ENCODE assay signal across 8 mouse cellular contexts in genomic region chr12:33966490-33967415, GRCm38 (mm10). TPM values are rescaled to one million over a fixed set of nuclear protein-coding genes. Genes with fewer than 3 reads are reported as not detected.
DNase-seq lines count a peak whose midpoint lies in the region; ATAC-seq and TF ChIP-seq lines count a peak whose summit lies in the region.
"Had no signal": no experiment of that assay in that cellular context is flagged by ENCODE, and none has a peak within 500 bp of the region (broad histone marks: within the 10 kb centered on the region; RNA-seq: fewer than 3 reads in every experiment).

No protein-coding gene starts in this region.

- no peak overlapping the region for H3K27ac ChIP-seq in lung, embryonic 15.5 days
- H3K27ac ChIP-seq in forebrain, embryonic 10.5 days, result peak overlapping the region; percentile 70
- no peak overlapping the region for H3K27ac ChIP-seq in hindbrain, postnatal 0 days
- H3K27ac ChIP-seq: liver, embryonic 14.5 days had no signal

- H3K4me3 ChIP-seq in lung, embryonic 15.5 days, result no peak overlapping the region
- H3K4me3 ChIP-seq in forebrain, embryonic 10.5 days, result peak overlapping the region; percentile 42
- H3K4me3 ChIP-seq in hindbrain, postnatal 0 days (ENCODE audit: low read length), result peak overlapping the region; percentile 18; the same call in 1 of the 2 replicates

- no peak for ATAC-seq in lung, embryonic 15.5 days (ENCODE audit: borderline replicate concordance, extremely low read depth, low FRiP score, low TSS enrichment)
- 0 out of 2 replicates have a peak, but pooled peaks have one; percentile 10 for ATAC-seq in hindbrain, postnatal 0 days

- intact Hi-C loops in left cerebral cortex, postnatal 4 days (cut with DNase I), result no loop called here

- peaks cover 15% of the 10 kb centered on the region for H3K4me1 ChIP-seq in lung, embryonic 15.5 days
- H3K4me1 ChIP-seq in forebrain, embryonic 10.5 days, result peaks cover 46% of the 10 kb centered on the region
- H3K4me1 ChIP-seq in hindbrain, postnatal 0 days (ENCODE audit: insufficient read depth, low read length), result no peaks in the 10 kb centered on the region

- H3K4me2 ChIP-seq in lung, embryonic 15.5 days, result peak overlapping the region; percentile 27
- peak overlapping the region; percentile 42 for H3K4me2 ChIP-seq in hindbrain, postnatal 0 days (ENCODE audit: low read depth, low read length)

- peaks cover 97% of the 10 kb centered on the region for H3K27me3 ChIP-seq in lung, embryonic 15.5 days
- peaks cover 100% of the 10 kb centered on the region for H3K27me3 ChIP-seq in forebrain, embryonic 10.5 days (ENCODE audit: poor library complexity, severe bottlenecking)
- H3K27me3 ChIP-seq in hindbrain, postnatal 0 days (ENCODE audit: insufficient read depth, low read length), result peaks cover 84% of the 10 kb centered on the region

- WGBS in lung, embryonic 15.5 days, result under 1% methylated on average over 35 of the region's 35 CpGs
- WGBS in forebrain, embryonic 10.5 days, result under 1% methylated on average over 35 of the region's 35 CpGs
- 2% methylated on average over 35 of the region's 35 CpGs for WGBS in hindbrain, postnatal 0 days

- DNase-seq in lung, postnatal 10 days, result no peak
- peak; percentile 56 for DNase-seq in forebrain, embryonic 10.5 days (ENCODE audit: extremely low spot score, low spot score)
- DNase-seq in hindbrain, postnatal 0 days (ENCODE audit: low spot score), result no peak
- DNase-seq in retina, embryonic 14.5 days (ENCODE audit: low spot score), result peak; percentile 49
- DNase-seq in left cerebral cortex, postnatal 4 days, result no peak
- no peak for DNase-seq in cerebellum, postnatal 4 days (ENCODE audit: low spot score in 2 of 2)

- TF ChIP-seq CTCF in hindbrain, postnatal 0 days (IDR thresholded peaks at IDR 0.05; ENCODE audit: low read depth), result no peak

- H3K9me3 ChIP-seq in lung, embryonic 15.5 days, result no peaks in the 10 kb centered on the region
- H3K9me3 ChIP-seq in forebrain, embryonic 10.5 days, result no peaks in the 10 kb centered on the region
- H3K9me3 ChIP-seq in hindbrain, postnatal 0 days (ENCODE audit: low read length), result no peaks in the 10 kb centered on the region

- H3K36me3 ChIP-seq in lung, embryonic 15.5 days, result no peaks in the 10 kb centered on the region
- H3K36me3 ChIP-seq in forebrain, embryonic 10.5 days (replicated peaks), result no peaks in the 10 kb centered on the region
- no peaks in the 10 kb centered on the region for H3K36me3 ChIP-seq in hindbrain, postnatal 0 days (ENCODE audit: insufficient read depth, low read length)

- no peak overlapping the region for H3K9ac ChIP-seq in lung, embryonic 15.5 days
- no peak overlapping the region for H3K9ac ChIP-seq in hindbrain, postnatal 0 days (replicated peaks; ENCODE audit: low read length)
- H3K9ac ChIP-seq: liver, embryonic 14.5 days had no signal

RNA-seq across cellular contexts. Expression of gene Twist1, which starts 9.3 kb away (rescaled TPM):
- polyA plus RNA-seq in lung, embryonic 15.5 days (2015; fragmentation: Nextera tagmentation; extraction: Ambion mirVana), result 1.1 and 1.2 TPM in 2 replicates
- polyA plus RNA-seq in forebrain, embryonic 10.5 days (2016; fragmentation: Nextera tagmentation; extraction: Ambion mirVana), result 9.1 and 12.1 TPM in 2 replicates
- total RNA-seq in hindbrain, postnatal 0 days (2014; rRNA removed), result 1.5 and 3.7 TPM in 2 replicates
- polyA plus RNA-seq in hindbrain, postnatal 0 days (2015; fragmentation: Nextera tagmentation; extraction: Ambion mirVana), result 1.1 TPM in 2 replicates
- 1 to 10 TPM; 1.0 to 1.6 TPM for total RNA-seq in left cerebral cortex, postnatal 4 days (2021)

RNA-seq across cellular contexts. Expression of gene Ferd3l, which starts 38.5 kb away (rescaled TPM):
- not detected in 2 replicates for polyA plus RNA-seq in lung, embryonic 15.5 days (2015; fragmentation: Nextera tagmentation; extraction: Ambion mirVana)
- polyA plus RNA-seq in forebrain, embryonic 10.5 days (2016; fragmentation: Nextera tagmentation; extraction: Ambion mirVana), result 0.30 and 0.55 TPM in 2 replicates
- total RNA-seq in hindbrain, postnatal 0 days (2014; rRNA removed), result 1.4 TPM in 1 of 2 replicates, not detected in the other
- polyA plus RNA-seq in hindbrain, postnatal 0 days (2015; fragmentation: Nextera tagmentation; extraction: Ambion mirVana), result 0.16 and 0.28 TPM in 2 replicates
- total RNA-seq in left cerebral cortex, postnatal 4 days (2021), result not detected
- polyA plus RNA-seq: liver, embryonic 14.5 days had no signal

Comparison
In these comparisons a context has a peak if more than half of its experiments do, and no peak if none do; other contexts are left out.
1. DNase-seq: peak in forebrain, embryonic 10.5 days (single experiment) and retina, embryonic 14.5 days (single experiment); none in lung, postnatal 10 days (single experiment), hindbrain, postnatal 0 days (single experiment), left cerebral cortex, postnatal 4 days (single experiment) and cerebellum, postnatal 4 days (0 of 2).